Mouse (Mus musculus): ENCODE data around the gene Pias3.
"Not testable (repeated sequence)": the region's sequence is repeated elsewhere in the genome, so short reads cannot be mapped to it uniquely, and the experiment has no call there.

Pias3 gene

DNA sequence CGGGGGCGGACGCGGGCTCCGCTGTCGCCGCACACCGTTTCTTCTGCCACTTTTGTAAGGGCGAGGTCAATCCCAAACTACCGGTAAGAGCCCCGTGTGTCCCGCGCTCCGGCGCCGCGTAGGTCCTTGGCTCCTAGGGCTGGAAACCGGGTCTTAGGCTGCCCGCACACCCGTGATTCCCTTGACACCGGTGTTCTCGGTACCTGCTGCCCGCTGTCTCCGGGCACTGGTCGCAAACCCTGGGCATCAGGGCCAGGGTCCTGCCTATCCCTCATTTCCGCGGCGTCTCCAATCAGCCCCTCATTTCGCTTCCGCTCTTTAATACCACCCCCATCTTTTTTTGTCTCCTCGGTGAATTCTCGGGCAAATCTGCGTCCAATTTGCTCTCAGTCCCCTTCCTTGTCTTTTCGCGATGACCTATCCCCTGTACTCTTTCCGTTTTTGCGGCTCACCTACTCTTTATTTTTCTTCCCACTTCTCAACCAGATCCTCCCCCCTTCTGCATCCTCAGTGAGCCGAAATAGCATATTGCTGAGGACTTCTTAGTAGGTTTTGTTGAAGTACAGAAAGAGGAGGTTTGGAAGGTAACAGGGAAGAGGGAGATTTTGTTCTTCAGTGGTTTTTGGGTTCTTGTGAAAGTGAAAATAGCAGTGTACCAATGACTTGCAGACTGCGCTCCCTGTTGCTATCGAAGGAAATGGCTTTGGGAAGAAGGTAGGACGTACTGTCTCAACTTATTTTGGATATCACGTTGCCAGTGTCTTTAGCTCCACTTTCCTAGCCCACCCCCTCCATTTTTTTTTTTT lies 31.8 kb downstream of the Pias3 start:
- DNase-seq (ENCODE audit: low read depth in 1 of 2, low spot score in 2 of 2) = no peak

DNA sequence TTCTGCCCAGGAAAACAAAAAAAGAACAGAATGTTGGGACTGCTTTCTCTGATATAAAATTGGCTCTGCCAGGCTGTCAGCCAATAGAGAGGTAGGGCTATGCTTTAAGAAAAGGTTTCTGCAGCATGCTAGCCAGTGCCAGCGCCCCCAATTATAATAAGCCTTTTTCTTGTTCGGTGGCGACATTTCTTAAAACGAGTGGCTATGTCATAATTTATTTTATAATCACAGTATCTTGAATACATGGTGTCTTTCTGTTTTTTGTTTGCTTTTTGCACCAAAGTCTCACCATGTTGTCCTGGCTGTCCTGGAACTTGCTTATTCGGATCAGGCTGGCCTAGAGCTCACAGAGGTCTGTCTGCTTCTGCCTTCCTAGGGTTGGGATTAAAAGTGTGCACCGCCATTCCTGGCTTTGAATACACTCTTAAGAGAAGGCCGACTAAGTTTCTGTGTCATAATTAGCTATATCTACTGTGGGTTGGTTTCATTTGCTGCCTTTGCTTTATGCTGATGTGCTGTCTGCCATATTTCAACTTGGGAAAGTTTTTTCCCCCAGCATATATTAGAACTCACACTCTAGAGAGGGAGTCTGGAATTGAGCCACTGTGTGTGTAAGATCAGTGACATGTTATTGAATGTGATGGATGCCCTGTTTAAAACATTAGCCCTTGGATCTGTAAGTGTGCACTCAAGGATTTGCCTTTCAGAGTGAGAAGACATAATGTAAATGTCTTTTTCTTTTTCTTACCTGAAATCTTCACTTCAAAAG lies 32.6 kb downstream of the Pias3 start:
- no peak for DNase-seq (ENCODE audit: low read depth in 1 of 2, low spot score in 2 of 2)

DNA sequence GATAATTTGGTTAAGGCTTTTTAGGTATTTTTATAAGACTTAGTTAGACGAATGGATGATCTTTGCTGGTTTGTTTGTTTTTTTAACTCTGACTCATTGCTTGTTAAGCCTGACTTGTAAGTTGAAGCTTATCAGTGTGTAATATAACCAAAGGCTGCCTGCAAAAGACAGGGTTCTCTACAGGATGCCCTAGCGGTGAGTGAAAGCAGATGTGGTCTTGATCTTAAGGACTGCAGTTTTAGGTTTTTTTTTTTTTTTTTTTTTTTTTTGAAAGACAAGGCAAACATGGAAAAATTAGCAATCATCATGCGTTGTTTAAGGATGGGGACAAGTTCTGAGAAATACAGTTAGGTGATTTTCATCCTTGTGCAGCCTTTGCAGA lies 33.2 kb downstream of the Pias3 start:
- DNase-seq (ENCODE audit: low read depth in 1 of 2, low spot score in 2 of 2) = no peak

DNA sequence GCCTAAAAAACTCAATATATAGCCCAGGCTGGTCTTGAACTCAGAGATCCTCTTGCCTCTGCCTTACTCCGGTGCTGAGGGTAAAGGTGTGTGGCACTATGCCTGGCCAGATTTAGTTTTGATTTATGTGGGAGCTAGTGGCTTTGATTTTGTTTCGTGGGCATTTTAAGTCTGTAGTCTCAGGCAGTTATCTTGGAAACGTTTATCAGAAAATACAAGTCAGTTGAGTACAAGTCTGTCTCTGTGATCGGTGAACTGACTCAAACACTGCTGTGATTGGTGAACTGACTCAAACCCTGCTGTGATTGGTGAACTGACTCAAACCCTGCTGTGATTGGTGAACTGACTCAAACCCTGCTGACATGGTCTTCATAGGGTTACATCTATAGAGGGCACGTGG lies 34.6 kb downstream of the Pias3 start:
- DNase-seq (ENCODE audit: low read depth in 1 of 2, low spot score in 2 of 2) = no peak

DNA sequence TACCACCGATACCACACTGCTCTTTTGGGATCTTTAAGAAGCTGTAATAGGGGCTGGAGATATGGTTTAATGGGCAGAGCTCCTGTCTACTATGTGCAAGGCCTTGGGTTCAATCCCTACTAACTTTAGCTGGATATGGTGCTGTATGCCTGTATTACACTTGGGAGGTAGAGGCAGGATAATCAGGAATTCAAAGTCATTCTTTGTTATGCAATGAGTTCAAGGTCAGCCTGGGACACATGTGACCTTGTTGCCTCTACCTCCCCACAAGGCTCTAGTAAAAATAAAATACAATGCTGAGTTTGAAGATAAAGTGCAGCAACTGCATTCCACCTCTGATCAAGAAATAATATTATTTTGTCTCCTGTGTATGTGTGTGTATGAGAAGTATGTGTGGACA lies 37.8 kb downstream of the Pias3 start:
- no peak for DNase-seq (ENCODE audit: low read depth in 1 of 2, low spot score in 2 of 2)

DNA sequence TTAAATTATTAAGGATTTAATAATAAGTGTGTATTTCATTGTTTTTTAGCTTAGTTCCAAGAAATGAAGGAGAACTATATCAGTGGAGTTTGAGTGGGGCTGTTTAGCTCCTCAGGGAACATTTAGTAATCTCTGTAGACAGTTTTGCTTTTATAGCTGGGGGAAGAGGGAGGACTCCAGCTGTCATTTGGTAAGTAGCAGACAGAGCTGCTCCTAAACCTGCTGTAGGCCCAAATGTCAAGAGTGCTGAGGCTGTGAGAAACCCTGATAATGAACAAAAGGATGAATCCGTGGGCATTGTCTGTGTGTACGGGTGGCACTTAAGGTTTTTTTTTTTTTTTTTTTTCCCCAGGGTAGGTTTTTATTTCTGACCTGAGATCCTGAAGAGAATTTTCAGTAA lies 39.0 kb downstream of the Pias3 start:
- DNase-seq (ENCODE audit: low read depth in 1 of 2, low spot score in 2 of 2) = no peak

DNA sequence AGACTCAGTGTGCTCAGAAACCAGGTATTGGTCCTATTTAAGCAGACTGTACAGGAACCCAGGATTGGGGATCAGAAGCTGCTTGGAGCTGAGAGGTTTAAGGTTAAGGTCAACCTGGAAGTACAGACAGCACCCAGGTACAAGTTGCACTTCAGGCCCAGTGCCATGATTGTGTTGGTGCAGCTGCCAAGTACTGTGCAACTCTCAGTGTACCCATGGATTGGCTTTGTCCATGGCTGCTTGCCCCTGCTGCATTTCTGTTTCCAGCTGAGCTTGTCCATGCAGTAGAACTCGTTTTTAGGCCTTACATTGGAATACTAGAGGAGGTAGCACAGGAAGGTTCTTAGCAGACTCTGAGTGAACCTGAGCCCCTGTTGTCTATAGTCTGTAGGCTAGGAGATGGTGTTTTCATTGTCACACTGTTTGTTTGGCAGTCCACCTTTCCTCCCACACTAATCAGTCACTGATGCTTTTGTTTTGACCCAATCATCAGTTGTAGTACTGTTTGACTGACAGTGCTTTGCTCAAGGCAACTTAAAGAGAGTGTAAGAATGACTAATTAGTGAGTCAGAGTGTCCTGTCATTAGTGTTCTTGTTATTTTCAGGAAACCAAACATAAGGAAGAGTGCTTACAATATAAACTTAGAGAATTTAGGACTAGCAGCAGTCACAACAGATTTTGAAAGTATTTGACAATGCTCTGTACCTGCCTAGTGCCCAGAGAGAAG lies 41.0 kb downstream of the Pias3 start:
- DNase-seq (ENCODE audit: low read depth in 1 of 2, low spot score in 2 of 2) = no peak

DNA sequence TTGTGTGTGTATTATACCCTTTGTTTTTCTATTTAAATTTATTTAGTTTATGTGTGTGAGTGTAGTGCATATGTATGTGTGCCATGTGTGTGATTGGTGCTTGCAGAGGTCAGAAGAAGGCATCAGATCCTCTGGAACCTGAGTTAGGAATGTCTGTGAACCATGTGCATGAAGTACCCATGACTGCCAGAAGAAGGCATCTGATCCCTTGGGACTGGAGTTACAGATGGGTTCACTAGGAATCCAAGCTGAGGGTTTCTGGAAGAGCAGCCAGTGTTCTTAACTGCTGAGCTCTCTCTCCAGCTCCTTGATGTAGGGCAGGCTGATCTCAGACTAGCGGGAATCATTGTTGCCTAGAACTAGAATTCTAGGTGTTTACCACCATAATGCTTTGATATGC lies 41.8 kb downstream of the Pias3 start:
- DNase-seq (ENCODE audit: low read depth in 1 of 2, low spot score in 2 of 2) = no peak

DNA sequence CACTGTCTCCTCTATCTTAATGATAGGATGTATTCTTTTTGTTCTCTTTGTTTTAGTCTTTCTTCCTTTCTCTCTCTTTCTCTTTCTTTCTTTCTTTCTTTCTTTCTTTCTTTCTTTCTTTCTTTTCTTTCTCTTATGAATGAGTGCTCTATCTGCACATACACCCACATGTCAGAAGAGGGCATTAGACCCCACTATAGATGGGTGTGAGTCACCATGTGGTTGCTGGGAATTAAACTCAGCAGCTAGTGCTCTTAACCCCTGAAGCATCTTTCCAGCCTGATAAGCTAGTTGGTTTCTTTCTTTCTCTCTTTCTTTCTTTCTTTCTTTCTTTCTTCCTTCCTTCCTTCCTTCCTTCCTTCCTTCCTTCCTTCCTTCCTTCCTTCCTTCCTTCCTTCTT lies 44.1 kb downstream of the Pias3 start:
- DNase-seq (ENCODE audit: low read depth in 1 of 2, low spot score in 2 of 2) = not testable (repeated sequence)

DNA sequence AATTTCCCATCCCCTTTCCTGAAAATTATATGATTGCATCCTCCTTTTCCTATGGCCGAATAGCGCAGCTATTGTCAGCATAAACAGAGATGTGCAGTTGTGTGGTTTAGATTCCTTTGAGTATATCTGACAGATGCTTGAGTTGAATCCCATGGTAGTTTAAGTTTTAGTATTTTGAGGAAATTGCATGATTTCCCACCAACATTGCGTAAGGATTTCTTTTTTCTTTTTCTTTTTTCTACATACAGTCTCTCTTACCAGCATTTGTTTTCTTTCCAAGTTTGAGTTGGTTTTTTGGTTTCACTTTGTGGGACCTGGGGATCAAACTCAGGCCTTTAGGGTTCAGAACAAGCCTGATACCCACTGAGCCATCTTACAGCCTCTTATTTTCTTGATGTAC lies 48.2 kb downstream of the Pias3 start:
- DNase-seq (ENCODE audit: low read depth in 1 of 2, low spot score in 2 of 2) = no peak

DNA sequence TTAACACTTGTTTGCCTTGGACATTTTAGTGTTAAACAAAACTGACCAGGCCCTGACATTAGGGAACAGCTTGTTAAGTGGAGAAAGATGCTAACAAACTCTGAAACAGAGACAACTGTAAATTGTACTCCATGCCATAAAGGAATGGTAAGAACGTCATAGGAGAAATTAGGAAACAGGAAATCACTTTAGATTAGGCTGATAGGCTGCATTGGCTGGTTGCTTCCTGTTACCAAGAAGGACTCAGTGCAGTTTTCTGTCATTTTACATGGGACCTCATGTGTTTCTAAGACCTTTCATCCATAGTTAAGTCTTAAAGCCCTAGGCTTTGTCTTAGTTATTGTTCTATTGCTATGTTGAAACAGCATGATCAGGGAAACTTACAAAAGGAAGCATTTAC lies 50.6 kb downstream of the Pias3 start:
- DNase-seq (ENCODE audit: low read depth in 1 of 2, low spot score in 2 of 2) = no peak

Data from monocyte, adult 2 months (primary cell).